Mouse (Mus musculus) gastrocnemius, adult 8-10 months (tissue): Measurements from ENCODE around the gene Prdm16. TPM values are rescaled to one million over a fixed set of nuclear protein-coding genes. Genes with fewer than 3 reads are reported as not detected.

Experiments used
- DNase-seq, 2 experiments: peaks; one replicate each; pipeline ENCODE4 v3.0.0; 2022; ENCODE audit warnings: low spot score in 2 of 2
- total RNA-seq, 4 experiments: library from RNA; stranded (reverse); gene quantifications; 2 replicates each; pipeline ENCODE4 v1.2.4; 2022

Gene Prdm16
- total RNA-seq, 4 experiments from 2014 or later = 0.73 to 3.1 (median 1.4) TPM

DNA sequence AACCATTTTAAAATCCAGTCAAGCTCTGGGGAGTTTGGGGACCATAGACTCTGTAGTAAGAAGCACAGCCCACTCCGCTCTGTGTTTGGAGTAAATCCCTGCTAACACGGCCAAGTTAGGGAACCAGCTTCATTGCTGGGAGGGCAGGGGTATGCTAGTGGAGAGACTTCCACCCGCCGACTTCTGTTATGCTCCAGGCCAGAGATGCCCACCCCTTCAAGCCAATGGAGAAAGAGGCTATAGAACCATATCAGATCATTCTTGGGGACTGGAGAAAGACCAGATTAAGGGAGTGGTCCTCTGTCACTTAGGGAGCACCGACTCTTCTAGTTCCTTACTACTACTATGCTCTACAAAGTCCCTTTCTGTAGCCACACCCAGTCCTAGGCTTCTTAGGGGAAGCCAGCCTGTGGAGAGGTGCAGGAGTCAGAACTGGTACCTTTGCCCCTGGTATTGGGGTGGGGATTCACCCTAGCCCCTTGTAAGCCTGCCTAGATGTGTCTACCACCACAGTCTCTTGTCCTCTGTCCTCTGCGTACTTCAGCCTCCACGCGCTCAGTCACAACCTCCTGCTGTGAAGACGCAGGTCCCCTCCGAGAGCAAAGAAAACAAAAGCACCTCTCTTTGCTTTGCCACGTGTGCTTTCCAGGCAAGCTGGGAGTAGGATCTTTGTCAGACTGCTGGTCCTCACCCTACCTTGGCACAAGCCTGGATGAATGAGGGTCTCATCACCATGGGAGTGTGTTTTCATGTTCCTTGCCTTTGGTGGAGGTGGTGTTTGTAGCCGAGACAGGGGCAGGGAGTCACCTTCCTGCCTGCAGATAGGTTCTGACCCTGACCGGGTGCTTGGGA lies 3.1 kb upstream of the Prdm16 start:
- DNase-seq = no peak

DNA sequence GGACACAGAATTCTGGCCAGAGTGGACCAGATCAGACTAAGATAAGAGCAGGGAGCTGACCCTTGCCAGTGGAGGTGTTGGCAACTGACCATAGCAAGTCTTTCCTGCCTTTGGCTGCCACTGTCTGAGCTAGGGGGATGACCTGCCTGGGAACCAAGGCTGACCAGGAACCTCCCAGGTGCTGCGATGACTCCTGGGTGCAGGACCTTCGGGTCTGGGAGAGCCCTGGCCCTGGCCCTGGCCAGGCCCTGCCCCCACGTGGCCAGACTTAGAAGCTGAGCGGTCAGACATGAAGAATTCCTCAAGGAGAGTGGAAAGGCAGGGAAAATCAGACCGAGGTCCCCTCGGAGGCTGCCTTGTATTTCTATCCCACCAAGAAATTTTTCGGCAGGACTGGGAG lies 2.5 kb upstream of the Prdm16 start:
- no peak for DNase-seq

DNA sequence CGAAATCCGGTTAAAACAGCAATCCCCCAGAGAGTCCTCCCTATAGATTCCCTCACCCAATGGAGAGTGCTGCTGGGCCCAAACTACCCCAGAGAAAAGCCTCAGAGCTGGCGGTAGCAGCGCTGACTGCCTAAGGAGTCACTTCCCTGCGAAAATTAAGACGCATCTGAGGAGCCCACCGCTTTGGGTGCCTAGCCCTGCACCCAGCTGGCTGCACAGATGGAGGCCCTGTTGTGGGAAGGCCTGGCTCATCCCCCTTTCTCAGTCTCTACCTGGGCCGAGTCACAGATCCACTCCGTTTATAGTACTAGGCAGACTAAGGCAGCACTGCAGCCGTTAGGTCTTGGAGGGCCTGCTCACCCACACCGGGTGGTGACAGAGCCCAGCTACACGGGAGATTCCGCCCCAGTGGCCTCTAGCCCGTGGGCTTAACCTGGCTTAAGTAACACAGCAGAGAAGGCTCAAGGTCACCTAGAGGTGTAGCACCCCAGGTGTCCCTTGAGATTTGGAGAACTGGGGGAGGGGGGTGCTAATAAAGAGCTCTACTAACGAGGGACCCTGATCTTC lies 1.7 kb upstream of the Prdm16 start:
- no peak for DNase-seq

DNA sequence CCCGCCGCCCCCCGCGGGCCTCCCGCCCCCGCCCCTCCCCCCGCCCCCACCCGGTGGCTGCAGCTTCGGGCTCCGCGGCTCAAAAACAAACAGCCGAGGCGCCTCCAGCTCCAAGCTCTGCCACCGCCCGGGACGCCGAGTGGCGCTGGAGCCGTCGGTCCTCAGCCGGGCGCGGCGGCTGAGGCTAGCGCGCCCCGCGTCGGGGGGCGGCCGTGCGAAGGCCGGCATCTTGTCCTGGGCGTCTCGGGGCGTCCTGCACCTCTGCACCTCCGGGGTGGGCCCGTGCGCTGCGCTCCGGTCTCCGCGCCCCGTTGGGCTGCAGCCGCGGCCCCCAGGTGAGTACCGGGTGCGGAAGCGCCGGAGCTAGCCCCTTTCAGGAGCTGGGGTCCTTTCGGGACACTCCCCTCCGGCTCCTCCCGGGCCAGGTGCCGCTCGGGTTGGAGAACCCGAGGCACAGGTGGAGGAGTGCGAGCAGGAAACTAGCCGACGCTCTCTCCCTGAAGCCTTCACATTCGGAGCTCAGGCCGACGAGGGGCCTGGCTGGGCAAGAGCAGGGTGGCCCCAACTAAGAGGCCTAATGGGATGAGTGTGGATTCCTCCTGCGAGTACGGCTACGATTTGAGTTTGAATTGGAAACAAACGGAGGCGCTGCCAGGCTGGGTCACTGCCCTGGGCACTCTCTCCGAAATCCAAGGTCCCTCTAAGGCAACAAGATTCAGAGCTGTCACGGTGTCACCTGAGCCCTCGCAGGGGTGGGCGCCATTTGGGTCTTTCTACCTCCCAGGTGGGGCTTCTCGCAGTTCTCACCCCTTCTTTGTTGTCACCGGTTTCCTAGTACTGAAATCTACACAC lies 1.0 kb upstream of the Prdm16 start:
- no peak for DNase-seq

DNA sequence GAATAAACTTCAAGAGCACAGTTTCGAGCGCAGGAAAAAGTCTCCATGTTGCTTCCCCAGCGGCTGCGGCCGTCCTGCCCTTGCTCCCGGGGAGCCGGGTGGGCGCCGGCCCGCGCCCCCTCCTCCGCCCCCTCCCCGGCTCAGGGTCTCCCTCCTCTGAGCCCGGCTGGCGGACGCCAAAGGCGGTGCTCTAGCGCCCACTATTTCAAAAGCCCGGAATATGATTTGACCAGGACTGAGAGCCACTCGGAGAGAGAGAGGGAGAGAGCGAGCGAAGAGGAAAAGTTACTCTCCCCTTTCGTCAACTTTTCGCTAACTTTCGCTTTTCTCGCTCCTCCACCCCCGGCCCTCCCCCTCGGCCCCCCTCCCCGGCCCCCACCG lies 630 bp downstream of the Prdm16 start:
- no peak for DNase-seq

DNA sequence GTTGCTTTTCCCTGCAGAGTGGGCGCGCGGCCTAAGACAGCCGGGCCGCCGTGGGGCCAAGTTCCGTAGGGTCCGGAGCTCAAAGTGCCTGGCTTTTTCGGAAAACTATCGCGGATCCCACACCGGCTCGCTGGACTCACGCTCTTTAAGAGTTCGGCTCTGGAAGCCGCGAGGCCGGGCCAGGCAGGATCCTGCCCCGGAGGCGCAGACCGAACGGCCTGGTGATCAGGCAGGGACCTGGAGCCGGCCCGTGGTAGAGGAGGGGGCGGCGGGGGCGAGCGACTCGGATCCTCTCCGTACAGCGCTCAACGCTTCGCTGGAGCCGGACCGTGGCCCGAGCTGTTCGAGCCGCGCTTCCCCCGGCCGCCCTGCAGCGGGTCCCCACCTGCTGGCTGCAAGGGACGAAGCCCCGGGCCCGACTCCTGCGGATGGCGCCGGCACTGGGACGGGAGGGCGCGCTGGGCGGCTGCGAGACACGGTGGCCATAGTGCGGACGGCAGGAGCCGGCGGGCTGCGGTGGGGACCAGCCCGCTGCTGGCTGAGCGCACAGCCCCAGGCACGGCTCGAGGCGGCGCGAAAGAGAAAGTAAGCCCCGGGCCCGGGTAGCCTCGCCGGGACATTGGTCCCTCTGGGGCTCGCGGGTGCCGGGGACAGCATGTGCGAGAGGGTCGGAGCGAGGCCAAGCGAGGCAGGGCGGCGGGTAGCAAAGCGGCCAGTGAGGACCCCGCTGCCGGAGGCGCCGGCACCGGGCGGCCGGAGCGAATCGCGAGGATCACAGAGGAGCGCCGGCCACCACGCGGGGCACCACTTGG lies 1.2 kb downstream of the Prdm16 start:
- DNase-seq = no peak

DNA sequence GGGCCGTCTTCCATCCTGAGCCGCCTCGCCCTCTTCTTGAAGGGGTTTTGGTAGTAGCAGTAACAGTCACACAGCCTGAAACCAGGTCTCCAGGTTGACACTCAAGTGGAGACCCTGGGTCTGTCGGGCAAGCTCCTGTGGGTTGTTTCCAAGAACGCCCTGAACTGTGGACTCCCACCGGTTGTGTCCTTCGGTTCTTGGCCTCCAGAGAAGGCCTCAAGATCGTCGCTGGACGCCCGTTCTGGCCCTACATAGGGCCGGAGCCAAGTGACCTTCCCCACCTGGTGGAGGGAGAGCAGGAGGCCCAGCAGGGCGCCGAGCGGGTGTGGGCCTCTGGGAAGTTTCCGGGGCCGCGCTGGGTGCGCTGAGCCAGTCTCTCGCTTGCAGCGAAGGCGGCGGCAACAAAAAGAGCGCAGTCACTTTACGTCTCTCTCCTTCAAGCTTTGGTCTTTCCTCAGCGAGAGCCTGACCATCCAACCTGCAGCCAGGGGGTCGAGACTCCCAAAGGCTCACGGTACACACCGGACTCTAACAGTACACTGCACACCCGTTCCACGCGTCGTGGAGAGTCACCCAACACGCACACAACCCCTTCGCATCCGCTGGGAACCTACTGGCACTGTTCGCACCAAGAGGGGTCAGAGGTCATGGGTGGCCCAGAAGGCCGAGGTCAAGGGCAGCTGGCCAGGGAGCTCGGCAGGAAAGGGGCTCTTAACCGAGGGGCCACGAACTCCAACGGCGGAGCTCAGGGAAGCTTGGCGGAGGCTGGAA lies 2.0 kb downstream of the Prdm16 start:
- DNase-seq = no peak

DNA sequence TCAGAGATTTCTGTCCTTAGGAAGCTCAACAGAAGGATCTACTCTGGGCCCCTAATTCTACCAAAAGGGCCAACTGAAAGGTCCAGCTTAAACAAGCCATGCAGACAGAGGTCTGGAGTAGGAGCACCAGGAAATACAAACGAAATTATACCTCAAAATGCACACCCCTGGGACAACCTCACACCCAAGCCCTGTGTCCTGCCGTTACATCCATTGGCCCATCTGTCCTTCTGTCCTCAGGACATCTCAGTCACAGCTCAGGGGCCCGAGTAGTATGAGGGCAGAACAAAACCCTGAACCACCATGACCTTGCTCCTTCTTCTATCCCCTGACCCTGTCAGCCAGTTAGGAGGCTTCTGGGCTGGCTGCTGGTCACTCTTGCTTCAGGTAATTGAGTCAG lies 2.7 kb downstream of the Prdm16 start:
- no peak for DNase-seq

DNA sequence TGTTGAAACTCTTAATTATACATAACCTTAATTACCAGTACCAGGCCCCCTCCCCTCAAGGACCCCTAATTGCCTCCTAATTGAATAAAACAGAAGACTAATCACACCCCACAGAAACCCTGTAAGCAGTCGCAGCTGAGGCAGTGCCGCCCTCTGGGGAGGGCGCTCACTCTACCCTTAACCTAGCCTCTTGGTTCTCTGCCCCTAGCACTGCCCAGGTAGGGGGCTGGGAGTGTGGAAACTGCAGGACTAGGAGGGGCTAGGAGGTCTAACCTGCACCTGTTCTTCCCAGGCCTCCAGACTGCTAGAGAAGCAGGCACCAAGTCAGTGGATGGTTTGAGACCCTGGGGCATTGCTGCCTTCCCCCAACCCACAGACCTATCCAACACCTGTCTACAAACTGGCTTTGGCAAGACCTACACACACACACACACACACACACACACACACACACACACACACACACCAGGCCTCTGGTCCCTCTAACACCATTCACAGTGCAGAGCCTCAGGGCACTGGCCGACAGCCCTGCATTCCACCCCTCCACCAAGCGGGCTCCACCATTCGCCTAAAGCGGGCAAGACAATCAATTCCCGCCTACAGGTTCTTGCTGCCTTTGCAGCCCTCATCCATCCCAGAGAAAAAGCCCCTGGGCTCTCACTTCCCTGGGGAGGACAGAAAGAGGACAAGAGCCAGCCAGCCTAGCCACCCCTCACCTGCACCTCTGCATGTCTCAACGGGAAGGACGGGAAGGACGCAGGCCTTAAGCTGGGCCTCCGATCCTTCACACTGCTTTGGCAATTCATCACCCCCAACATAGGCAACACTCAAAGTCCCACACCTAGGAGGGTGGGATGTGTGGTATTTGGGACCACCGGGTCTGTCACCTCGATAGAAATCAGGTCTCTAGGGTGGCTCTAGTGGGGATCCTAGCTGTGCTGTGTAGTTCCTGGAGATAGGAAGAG lies 3.6 kb downstream of the Prdm16 start:
- DNase-seq = no peak

DNA sequence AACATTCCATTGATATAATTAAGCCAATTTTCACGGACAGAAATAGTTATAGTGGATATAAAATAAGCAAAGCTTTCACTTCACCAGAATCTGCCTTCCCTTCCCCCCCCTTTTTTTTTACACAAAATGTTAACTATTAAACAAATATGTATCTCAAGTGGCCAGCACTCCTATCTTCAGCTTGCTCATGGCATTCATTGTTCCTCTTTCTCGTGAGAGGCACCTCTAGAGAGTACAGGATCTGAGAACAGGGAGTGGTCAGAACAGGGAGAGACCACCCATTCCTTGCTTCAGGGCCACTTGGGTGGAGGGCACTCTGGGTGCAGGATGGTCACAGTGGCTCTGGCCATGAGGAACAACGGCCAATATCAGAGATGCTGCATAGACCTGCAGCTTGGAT lies 5.9 kb downstream of the Prdm16 start:
- no peak for DNase-seq

DNA sequence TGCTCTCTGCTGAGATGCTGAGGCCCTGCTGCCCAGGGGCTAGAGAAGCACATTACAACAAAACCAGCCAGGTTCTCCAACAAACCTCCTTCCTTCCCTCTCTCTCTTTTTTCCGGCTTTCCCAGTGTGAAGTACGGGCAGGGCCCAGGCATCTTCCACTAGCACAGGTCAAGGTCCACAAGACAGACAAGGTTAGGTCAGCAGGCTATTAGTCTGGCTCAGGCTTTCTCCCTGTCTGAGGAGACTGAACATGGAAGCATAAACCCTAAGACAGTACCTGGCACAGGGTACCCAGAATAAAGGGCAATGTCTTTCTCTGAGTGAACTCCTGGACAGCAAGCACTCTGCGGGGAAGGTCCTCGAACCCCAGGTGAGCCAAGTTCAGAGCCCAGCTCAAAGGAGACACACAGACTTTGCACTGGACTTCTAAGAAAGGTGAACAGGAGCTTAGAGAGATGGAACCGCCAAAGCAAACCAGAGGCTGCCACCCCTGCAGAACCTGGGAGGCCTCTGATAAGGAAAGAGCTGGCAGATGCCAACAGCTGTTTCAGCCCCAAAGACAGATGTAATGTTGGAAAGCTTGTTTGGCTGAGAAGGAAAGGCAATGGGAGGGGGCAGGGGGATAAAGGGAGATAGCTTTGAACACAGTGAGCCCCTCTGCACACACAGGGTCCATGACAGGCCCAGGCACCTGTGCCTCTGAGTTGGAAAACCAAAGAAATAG lies 9.1 kb downstream of the Prdm16 start:
- DNase-seq = no peak

DNA sequence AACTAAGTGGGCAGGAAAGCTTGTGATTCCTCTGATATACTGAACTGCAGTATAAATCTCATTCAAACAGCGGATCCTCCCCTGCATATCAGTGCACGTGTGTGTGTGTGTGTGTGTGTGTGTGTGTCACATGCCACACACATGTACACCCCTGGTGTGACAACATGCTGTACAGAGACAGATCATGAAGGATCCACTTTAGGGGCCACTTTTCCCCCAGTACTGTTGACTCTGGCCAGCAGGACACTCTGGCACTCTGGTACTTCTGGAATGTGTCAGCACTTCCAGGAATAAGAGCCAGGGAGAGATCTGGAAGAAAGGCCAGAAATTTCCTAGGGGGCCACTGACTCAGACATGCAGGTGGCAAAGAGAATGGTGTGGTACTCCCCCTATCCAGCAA lies 10.4 kb downstream of the Prdm16 start:
- no peak for DNase-seq

DNA sequence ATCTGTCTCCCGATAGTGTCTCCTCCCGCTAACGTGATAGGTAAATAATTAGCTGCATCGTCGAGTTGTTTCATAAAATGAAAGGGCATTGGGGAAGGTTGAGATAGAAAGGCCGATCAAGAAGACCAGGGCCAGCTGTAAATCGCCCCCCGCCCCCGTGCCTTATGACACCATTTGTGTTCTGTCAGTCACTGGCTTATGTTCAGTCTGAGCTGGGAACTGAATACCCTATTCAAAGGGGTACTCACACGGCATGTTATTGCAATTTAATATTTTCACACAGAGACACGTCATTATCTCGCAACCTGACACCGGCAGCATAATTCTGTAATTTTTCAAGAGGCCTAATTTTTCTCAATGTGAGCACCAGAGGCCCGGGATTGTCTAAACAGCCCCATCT lies 11.0 kb downstream of the Prdm16 start:
- DNase-seq = no peak

DNA sequence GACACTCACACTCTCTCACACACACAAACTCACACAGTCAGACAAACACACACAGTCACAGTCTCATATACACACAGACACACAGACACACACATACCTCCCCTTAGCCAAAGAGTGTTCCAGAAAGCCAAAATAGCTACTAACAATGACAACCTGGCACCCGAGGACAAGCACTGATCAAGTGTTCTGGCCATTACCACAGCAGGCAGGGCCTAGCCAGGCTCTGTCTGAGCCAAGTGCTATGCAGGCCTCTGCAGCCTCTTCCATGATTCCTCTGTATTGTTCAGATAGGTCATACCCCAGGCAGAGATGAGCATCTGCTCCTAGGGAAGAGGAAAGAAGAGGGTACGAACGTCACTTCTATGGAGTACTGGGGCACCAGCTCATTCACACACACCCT lies 13.4 kb downstream of the Prdm16 start:
- DNase-seq = no peak

DNA sequence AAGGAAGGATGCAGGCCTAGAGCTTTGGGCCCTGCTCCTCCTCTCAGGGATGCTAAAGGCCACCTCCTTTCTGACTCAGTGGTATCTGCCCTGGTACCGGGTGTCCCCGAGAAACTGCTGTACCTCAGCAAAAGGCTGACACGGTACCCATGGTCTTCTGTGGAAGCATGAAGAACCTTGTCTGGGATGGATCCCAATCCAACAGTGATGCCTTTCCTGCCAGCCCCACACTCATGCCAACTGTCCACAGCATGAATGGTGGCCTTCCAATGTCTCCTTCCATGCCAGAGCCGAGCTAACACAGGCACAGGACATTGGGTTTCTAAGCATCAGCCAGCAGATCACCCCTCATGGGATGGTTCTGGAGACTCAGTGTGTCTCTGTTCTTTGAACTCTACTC lies 14.2 kb downstream of the Prdm16 start:
- DNase-seq = no peak

DNA sequence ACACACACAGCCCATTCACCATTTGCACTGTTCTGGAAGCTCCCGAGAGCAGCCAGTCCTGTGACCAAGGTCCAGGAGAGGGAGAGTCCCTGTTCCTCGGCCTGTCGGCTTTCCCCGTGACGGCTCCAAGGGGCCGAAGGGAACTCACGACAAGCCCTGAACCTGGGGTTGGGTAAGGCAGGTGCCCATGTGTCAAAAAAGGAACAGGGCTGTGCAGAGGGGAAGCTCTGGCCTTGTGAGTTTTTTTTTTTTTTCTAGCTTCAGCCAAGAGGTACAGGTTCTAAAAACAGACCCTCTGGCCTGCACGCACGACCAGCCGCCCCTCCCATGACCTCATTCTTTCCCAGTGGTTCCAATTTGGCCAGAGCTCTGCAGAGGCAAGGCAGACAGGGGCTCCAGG lies 25.5 kb downstream of the Prdm16 start:
- DNase-seq = no peak

DNA sequence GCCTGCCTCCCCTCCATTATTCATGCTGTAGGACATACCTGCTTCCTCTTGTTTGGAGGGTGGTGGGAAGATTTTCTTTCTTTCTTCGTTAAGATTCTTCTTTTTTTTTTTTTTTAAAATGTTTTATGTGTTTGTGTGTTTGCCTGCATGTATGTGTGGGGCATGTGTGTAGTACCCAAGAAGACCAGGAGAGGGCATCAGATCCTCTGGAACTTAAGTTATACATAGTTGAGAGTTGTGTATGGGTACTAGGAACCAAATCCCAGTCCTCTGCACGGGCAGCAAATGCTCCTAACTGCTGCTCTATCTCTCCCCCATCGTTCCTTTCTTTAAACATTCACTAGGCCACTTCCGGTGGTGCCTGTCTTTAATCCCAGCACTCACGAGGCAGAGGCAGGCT lies 28.9 kb downstream of the Prdm16 start:
- DNase-seq = no peak

DNA sequence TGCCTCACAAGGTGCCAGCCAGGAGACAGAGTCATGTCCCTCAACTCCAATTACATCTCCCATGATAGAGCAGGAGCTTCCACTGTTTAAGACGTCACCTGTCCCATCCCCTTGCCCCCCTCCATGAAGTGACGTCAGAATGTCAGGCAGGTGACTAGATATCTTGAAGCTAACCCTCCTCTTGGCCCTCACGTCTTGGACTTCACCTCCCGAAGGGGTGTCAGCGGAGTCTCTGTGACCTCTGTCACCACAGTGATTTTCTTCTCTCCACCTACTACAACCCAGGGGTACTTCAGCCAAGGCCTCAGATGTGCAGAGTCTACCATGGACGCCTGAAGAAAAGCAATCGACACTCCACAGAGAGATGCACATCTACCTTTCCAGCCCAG lies 32.2 kb downstream of the Prdm16 start:
- no peak for DNase-seq
